Mouse (Mus musculus) MEL (cell line): ENCODE results near the gene Hs6st1. TPM values are rescaled to one million over a fixed set of nuclear protein-coding genes. Genes with fewer than 3 reads are reported as not detected.
A peak's percentile ranks its signal among the peaks of the same experiment; 100 is the strongest.

Experiments used
- DNase-seq: peaks from one replicate; pipeline ENCODE4 v3.0.0; 2011; ENCODE audit warnings: low read depth, low spot score
- H3K27ac ChIP-seq: 2 replicates; pipeline ENCODE4 v1.5.1; 2012; ENCODE audit warnings: low read depth, mild to moderate bottlenecking, control low read depth, low read length, moderate library complexity; ENCODE audit not compliant: control insufficient read depth
- H3K27me3 ChIP-seq, 2 experiments: fragments of 150-350 bp in 1 of 2; sonication (generic) in 1 of 2; 2 replicates each; pipeline ENCODE4 v1.6.1; 2012; ENCODE audit warnings: low read length in 2 of 2, mild to moderate bottlenecking in 2 of 2, improper control_type of control experiment in 1 of 2, moderate library complexity in 1 of 2; ENCODE audit not compliant: insufficient read depth in 2 of 2, control insufficient read depth in 1 of 2
- H3K36me3 ChIP-seq, 2 experiments: 2 replicates each; pipeline ENCODE4 v1.6.1; 2012 to 2014; ENCODE audit warnings: low read length in 2 of 2, improper control_type of control experiment in 1 of 2, inconsistent platforms in 1 of 2, mild to moderate bottlenecking in 1 of 2; ENCODE audit not compliant: insufficient read depth in 2 of 2, control insufficient read depth in 1 of 2
- H3K4me1 ChIP-seq, 2 experiments: fragments of 150-350 bp in 1 of 2; sonication (generic) in 1 of 2; 2 replicates each; pipeline ENCODE4 v1.6.1; 2012; ENCODE audit warnings: low read length in 2 of 2, improper control_type of control experiment in 1 of 2, mild to moderate bottlenecking in 1 of 2; ENCODE audit not compliant: insufficient read depth in 2 of 2, control insufficient read depth in 1 of 2
- H3K4me3 ChIP-seq, 2 experiments: fragments of 150-350 bp in 1 of 2; sonication (generic) in 1 of 2; 2 replicates each; pipeline ENCODE4 v1.5.1; 2012; ENCODE audit warnings: low read depth in 2 of 2, low read length in 2 of 2, mild to moderate bottlenecking in 2 of 2, moderate library complexity in 2 of 2, control low read depth in 1 of 2, improper control_type of control experiment in 1 of 2; ENCODE audit not compliant: control insufficient read depth in 1 of 2, insufficient read depth in 1 of 2
- H3K79me2 ChIP-seq: 2 replicates; pipeline ENCODE4 v1.6.1; 2012; ENCODE audit warnings: mild to moderate bottlenecking, low read length, moderate library complexity; ENCODE audit not compliant: control insufficient read depth, poor library complexity, insufficient read depth
- H3K9ac ChIP-seq: 2 replicates; pipeline ENCODE4 v1.6.1; 2012; ENCODE audit warnings: low read depth, mild to moderate bottlenecking, control low read depth, low read length, moderate library complexity; ENCODE audit not compliant: control insufficient read depth, poor library complexity, severe bottlenecking
- H3K9me3 ChIP-seq: fragments of 150-350 bp; sonication (generic); replicated peaks from 2 replicates; pipeline ENCODE4 v1.6.1; 2012; ENCODE audit warnings: mild to moderate bottlenecking, low read length, improper control_type of control experiment, moderate library complexity; ENCODE audit not compliant: insufficient read depth
- BHLHE40 ChIP-seq: IDR thresholded peaks from 2 replicates; pipeline ENCODE4 v1.6.1; 2012; ENCODE audit warnings: low read depth, mild to moderate bottlenecking, inconsistent platforms, low read length, improper control_type of control experiment, borderline replicate concordance
- CHD1 ChIP-seq: IDR thresholded peaks from 2 replicates; pipeline ENCODE4 v1.6.1; 2012; ENCODE audit warnings: low read depth, mild to moderate bottlenecking, inconsistent platforms, low read length, improper control_type of control experiment
- CTCF ChIP-seq, 3 experiments: IDR thresholded peaks in 2 of 3; conservative IDR thresholded peaks in 1 of 3; 2 replicates each; pipeline ENCODE4 v1.5.1; 2011 to 2012; ENCODE audit warnings: low read length in 3 of 3, low read depth in 2 of 3, mild to moderate bottlenecking in 2 of 3, improper control_type of control experiment in 1 of 3, inconsistent platforms in 1 of 3, mixed read lengths in 1 of 3, moderate library complexity in 1 of 3; ENCODE audit not compliant: control insufficient read depth in 1 of 3, insufficient read depth in 1 of 3, poor library complexity in 1 of 3, severe bottlenecking in 1 of 3
- E2F4 ChIP-seq: IDR thresholded peaks from 2 replicates; pipeline ENCODE4 v1.6.1; 2011; ENCODE audit warnings: low read depth, low read length, improper control_type of control experiment, borderline replicate concordance
- EP300 ChIP-seq, 2 experiments: IDR thresholded peaks; 2 replicates each; pipeline ENCODE4 v1.6.1; 2011; ENCODE audit warnings: improper control_type of control experiment in 2 of 2, low read length in 2 of 2, low read depth in 1 of 2, mild to moderate bottlenecking in 1 of 2
- ETS1 ChIP-seq: IDR thresholded peaks from 2 replicates; pipeline ENCODE4 v1.6.1; 2012; ENCODE audit warnings: low read depth, mild to moderate bottlenecking, inconsistent platforms, low read length, improper control_type of control experiment, moderate library complexity
- GATA1 ChIP-seq: IDR thresholded peaks from 2 replicates; pipeline ENCODE4 v1.6.1; 2011; ENCODE audit warnings: low read depth, low read length, improper control_type of control experiment
- HCFC1 ChIP-seq: IDR thresholded peaks from 2 replicates; pipeline ENCODE4 v1.6.1; 2012; ENCODE audit warnings: low read depth, mild to moderate bottlenecking, inconsistent platforms, low read length, improper control_type of control experiment, moderate library complexity
- MAFK ChIP-seq: IDR thresholded peaks from 2 replicates; pipeline ENCODE4 v1.6.1; 2011; ENCODE audit warnings: low read depth, mild to moderate bottlenecking, low read length, improper control_type of control experiment, borderline replicate concordance
- MEF2A ChIP-seq: IDR thresholded peaks from 2 replicates; pipeline ENCODE4 v1.6.1; 2014; ENCODE audit warnings: low read depth, mild to moderate bottlenecking, inconsistent platforms, low read length, improper control_type of control experiment; ENCODE audit not compliant: poor library complexity, insufficient replicate concordance, severe bottlenecking; ENCODE audit errors: extremely low read depth
- MXI1 ChIP-seq: IDR thresholded peaks from 2 replicates; pipeline ENCODE4 v1.6.1; 2011; ENCODE audit warnings: mild to moderate bottlenecking, low read depth, low read length, improper control_type of control experiment
- MYB ChIP-seq: IDR thresholded peaks from 2 replicates; pipeline ENCODE4 v1.6.1; 2011; ENCODE audit warnings: mild to moderate bottlenecking, low read depth, low read length, improper control_type of control experiment
- NELFE ChIP-seq: IDR thresholded peaks from 2 replicates; pipeline ENCODE4 v1.6.1; 2011; ENCODE audit warnings: low read depth, low read length, improper control_type of control experiment
- NRF1 ChIP-seq: IDR thresholded peaks from 2 replicates; pipeline ENCODE4 v1.6.1; 2014; ENCODE audit warnings: low read depth, mild to moderate bottlenecking, inconsistent platforms, low read length, improper control_type of control experiment, moderate library complexity; ENCODE audit not compliant: poor library complexity, insufficient read depth, severe bottlenecking
- POLR2AphosphoS2 ChIP-seq: IDR thresholded peaks from 2 replicates; pipeline ENCODE4 v1.6.1; 2011; ENCODE audit warnings: low read length, improper control_type of control experiment
- RAD21 ChIP-seq: IDR thresholded peaks from 2 replicates; pipeline ENCODE4 v1.6.1; 2011; ENCODE audit warnings: mild to moderate bottlenecking, low read depth, low read length, improper control_type of control experiment
- RCOR1 ChIP-seq: IDR thresholded peaks from 2 replicates; pipeline ENCODE4 v1.6.1; 2012; ENCODE audit warnings: low read depth, mild to moderate bottlenecking, inconsistent platforms, low read length, improper control_type of control experiment
- SIN3A ChIP-seq: IDR thresholded peaks from 2 replicates; pipeline ENCODE4 v1.6.1; 2012; ENCODE audit warnings: low read length, improper control_type of control experiment, inconsistent platforms
- SMC3 ChIP-seq: IDR thresholded peaks from 2 replicates; pipeline ENCODE4 v1.6.1; 2011; ENCODE audit warnings: low read depth, low read length, improper control_type of control experiment
- TAL1 ChIP-seq: IDR thresholded peaks from 2 replicates; pipeline ENCODE4 v1.6.1; 2012; ENCODE audit warnings: mild to moderate bottlenecking, inconsistent platforms, low read length, moderate library complexity, mixed read lengths
- TCF12 ChIP-seq: IDR thresholded peaks from 2 replicates; pipeline ENCODE4 v1.6.1; 2014; ENCODE audit warnings: low read depth, mild to moderate bottlenecking, inconsistent platforms, low read length, improper control_type of control experiment, moderate library complexity
- UBTF ChIP-seq: IDR thresholded peaks from 2 replicates; pipeline ENCODE4 v1.6.1; 2012; ENCODE audit warnings: low read depth, mild to moderate bottlenecking, inconsistent platforms, low read length, improper control_type of control experiment, moderate library complexity, borderline replicate concordance; ENCODE audit not compliant: insufficient read depth
- USF1 ChIP-seq: IDR thresholded peaks from 2 replicates; pipeline ENCODE4 v1.6.1; 2014; ENCODE audit warnings: low read depth, mild to moderate bottlenecking, inconsistent platforms, low read length, improper control_type of control experiment, moderate library complexity
- USF2 ChIP-seq, 2 experiments: IDR thresholded peaks; 2 replicates each; pipeline ENCODE4 v1.6.1; 2011 to 2012; ENCODE audit warnings: improper control_type of control experiment in 2 of 2, low read length in 2 of 2, borderline replicate concordance in 1 of 2, inconsistent platforms in 1 of 2, low read depth in 1 of 2, mild to moderate bottlenecking in 1 of 2; ENCODE audit not compliant: insufficient read depth in 1 of 2
- ZNF384 ChIP-seq: IDR thresholded peaks from 2 replicates; pipeline ENCODE4 v1.6.1; 2012; ENCODE audit warnings: low read depth, mild to moderate bottlenecking, inconsistent platforms, low read length, improper control_type of control experiment
- polyA plus RNA-seq, 2 experiments: library from polyadenylated mRNA; stranded (reverse) in 1 of 2; unstranded in 1 of 2; fragments of >175 nt in 1 of 2; fragments of >200 nt in 1 of 2; gene quantifications; 2 replicates each; pipeline versions ENCODE4 v1.2.1 to v1.2.4; 2012; ENCODE audit warnings: low replicate concordance in 2 of 2, low read depth in 1 of 2; ENCODE audit not compliant: insufficient read length in 2 of 2, insufficient read depth in 1 of 2, missing spikeins in 1 of 2
- total RNA-seq: library from RNA; depleted of rRNA; stranded (reverse); fragments of 300-350 nt; gene quantifications from 2 replicates; pipeline ENCODE4 v1.2.3, GENCODE M21; 2012

Gene Hs6st1
- total and polyA plus RNA-seq, 3 experiments, result 33.0 to 52.0 (median 45.7) TPM

DNA sequence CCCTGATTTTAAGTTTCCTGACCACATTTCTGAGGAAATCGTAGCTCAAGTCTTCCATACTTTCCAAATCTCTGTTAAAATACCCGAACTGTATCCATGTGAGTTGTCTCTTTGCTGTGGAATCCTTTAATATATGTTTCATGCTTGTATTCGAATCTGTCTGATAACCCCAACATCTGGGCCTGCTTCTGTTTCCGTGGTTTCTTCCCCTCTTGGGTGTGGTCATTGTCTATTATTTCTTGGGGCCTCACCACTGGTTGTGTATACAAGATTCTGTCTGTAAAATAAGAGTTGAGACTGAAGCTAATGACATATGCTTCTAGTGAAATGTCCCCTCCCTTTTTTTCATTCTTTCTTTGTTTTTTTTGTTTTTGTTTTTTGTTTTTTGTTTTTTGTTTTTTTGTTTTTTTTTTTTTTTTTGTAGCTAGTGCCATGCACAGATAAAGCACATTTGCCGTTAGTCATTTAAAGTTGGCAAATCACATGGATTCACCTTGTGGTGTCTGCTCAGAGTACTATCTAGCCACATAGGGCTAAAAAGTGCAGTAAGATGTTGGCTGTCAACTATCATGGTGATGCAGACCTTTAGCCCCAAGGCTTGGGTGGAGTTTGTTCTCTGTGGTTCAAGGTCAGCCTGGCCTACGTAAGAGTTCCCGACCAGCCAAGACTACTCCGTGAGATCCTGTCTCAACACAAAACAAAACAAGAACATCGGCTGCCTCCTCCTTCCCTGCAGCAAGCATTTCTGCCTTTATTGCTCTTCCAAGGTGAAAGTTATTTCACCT is 13.8 kb upstream of the Hs6st1 start:
- Histone ChIP-seq H3K27me3 (no peaks in the 10 kb centered on the region), H3K9me3 (no peaks in the 10 kb centered on the region), H3K27ac (peak overlapping the region; percentile 73), H3K36me3 (peaks cover 0 to 11% of the 10 kb centered on the region in 2 experiments; a peak in 2 of 4 replicates), H3K9ac (peak overlapping the region; percentile 40), H3K4me3 (peak overlapping the region; percentile 26 to 30), H3K79me2 (no peaks in the 10 kb centered on the region), H3K4me1 (peaks cover 0 to 10% of the 10 kb centered on the region in 2 experiments; a peak in 3 of 4 replicates)
- peak; percentile 85 for DNase-seq
- TF ChIP-seq SIN3A, result peak; percentile 79
- TF ChIP-seq MYB, result peak; percentile 70
- peak; percentile 73 for TF ChIP-seq RCOR1
- TF ChIP-seq ZNF384, result peak; percentile 85
- peak; percentile 76 to 83 for TF ChIP-seq EP300 (IDR thresholded peaks at IDR 0.05; ENCODE audit: low read depth in 1 of 2, low read length in 2 of 2)
- TF ChIP-seq ETS1, result peak; percentile 52; the same call in 1 of the 2 replicates
- peak; percentile 73 for TF ChIP-seq GATA1
- peak; percentile 89 for TF ChIP-seq TAL1
- peak; percentile 79 for TF ChIP-seq MXI1
- no peak for TF ChIP-seq NELFE
- no peak for TF ChIP-seq SMC3
- TF ChIP-seq TCF12, result peak; percentile 75
- no peak for TF ChIP-seq USF2 (IDR thresholded peaks at IDR 0.05; ENCODE audit: borderline replicate concordance in 1 of 2, insufficient read depth in 1 of 2, low read depth in 1 of 2, low read length in 2 of 2)
- TF ChIP-seq, all 39 proteins: peak for 10

DNA sequence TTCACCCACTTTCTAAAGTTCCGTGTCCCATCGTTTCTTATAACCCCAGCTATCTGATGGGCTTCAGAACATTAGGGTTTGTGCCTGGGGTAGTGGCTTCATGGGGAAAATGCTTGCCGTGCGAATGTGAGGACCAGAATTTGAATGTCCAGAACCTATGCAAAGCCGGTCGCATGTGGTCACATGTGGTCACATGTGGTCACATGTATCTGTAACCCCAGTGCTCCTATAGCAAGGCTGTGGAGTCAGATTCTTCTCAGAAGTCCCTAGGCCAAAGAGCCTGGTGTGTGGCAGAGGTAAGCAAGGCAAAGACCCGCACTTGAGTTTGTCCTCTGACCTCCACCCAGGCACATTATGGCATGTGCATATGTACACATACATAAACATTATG is 13.2 kb upstream of the Hs6st1 start:
- TF ChIP-seq MXI1 (no peak), EP300 (IDR thresholded peaks at IDR 0.05; ENCODE audit: low read depth in 1 of 2, low read length in 2 of 2) (no peak), TCF12 (no peak), MAFK (no peak), CHD1 (no peak), RAD21 (no peak), CTCF (IDR thresholded peaks at IDR 0.05 in 2 of 3, conservative IDR thresholded peaks at IDR 0.05 in 1 of 3; ENCODE audit: control insufficient read depth in 1 of 3, insufficient read depth in 1 of 3, low read depth in 2 of 3, low read length in 3 of 3, poor library complexity in 1 of 3, severe bottlenecking in 1 of 3) (no peak), HCFC1 (no peak), BHLHE40 (no peak), USF1 (no peak), NRF1 (no peak), NELFE (no peak), MEF2A (no peak), E2F4 (no peak), POLR2AphosphoS2 (no peak), UBTF (no peak), GATA1 (no peak)
- H3K79me2 ChIP-seq, result no peaks in the 10 kb centered on the region
- peak overlapping the region; percentile 26 to 30; a peak in 3 of 4 replicates for H3K4me3 ChIP-seq
- no peaks in the 10 kb centered on the region for H3K9me3 ChIP-seq
- no peaks in the 10 kb centered on the region for H3K27me3 ChIP-seq
- H3K36me3 ChIP-seq, result peaks cover 0 to 11% of the 10 kb centered on the region in 2 experiments; a peak in 2 of 4 replicates
- no peak for DNase-seq
- peaks cover 0 to 10% of the 10 kb centered on the region in 2 experiments; a peak in 3 of 4 replicates for H3K4me1 ChIP-seq
- H3K27ac ChIP-seq, result peak overlapping the region; percentile 73
- peak overlapping the region; percentile 40 for H3K9ac ChIP-seq
